Mouse (Mus musculus) activated CD4-positive, CD25-positive, alpha-beta regulatory T cell, adult 9 weeks (primary cell): ENCODE measurements around the gene Cldn8. TPM values are rescaled to one million over a fixed set of nuclear protein-coding genes. Genes with fewer than 3 reads are reported as not detected.

Source experiments
- polyA plus RNA-seq: library from polyadenylated mRNA; unstranded; fragments of 100-300 nt; shearing (Covaris generic); gene quantifications from one replicate; pipeline ENCODE4 v1.2.1, GENCODE M21; 2017

Cldn8 gene
- not detected for polyA plus RNA-seq

DNA sequence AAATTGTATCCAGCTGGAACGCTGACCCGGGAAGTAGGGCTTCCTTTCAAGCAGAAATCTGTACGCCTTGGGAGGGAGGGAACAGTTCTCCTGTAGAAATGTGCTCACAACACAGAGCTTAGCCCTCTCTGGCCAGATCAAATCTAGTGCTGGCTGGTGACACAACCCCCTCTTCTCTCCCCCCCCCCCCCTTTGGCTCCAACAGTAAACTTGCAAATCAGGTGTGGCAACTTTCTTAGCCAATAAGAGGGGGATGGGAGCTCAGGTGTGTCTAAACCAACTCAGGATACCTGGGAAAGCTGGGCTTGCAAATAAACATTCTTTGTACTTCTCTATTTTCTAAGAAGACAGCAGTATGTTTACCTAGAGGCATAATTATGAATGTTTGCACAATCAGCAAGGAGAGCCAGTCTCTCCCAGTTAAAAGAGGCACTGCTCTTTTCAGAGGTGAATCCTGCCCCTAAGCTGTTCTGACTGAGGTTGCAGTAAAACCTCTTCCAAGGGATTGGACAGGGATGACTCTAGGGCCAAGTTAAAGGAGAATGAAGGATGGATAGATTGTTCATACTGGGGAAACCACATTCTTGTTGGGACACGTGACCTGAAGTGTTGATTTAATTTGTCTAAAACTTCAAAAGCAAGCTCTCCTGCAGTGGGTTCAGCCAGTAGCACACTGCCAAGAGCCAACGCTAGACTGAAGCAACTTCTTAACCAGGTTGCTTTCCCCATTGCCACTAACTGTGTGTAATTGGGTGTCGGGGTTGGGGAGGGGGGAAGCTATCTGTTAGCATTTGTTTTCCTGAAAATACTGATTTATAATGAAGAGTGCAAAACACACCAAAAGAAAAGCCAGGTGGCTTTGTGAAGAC lies at the start of gene Cldn8:
Gene Cldn8 (minus strand): TSS at position 139 of the 869 bp plus-strand sequence.

GRCm38 (mm10) chr16:88611922-88612321 lies 48.9 kb upstream of the Cldn8 start, which contains the start of gene Krtap24-1:
TSS of gene Krtap24-1 (minus strand) at chr16:88612279.

Other genes starting within 250 kb of the Cldn8 start
- gene Cldn17, start 56.2 kb downstream of the Cldn8 start, polyA plus RNA-seq: not detected
- not detected for gene Krtap24-1, start 49.1 kb upstream of the Cldn8 start, polyA plus RNA-seq
- gene 2310079G19Rik, start 64.5 kb upstream of the Cldn8 start, polyA plus RNA-seq: not detected
- gene Krtap26-1, start 84.6 kb upstream of the Cldn8 start, polyA plus RNA-seq: not detected
- not detected for gene Krtap27-1, start 108.5 kb upstream of the Cldn8 start, polyA plus RNA-seq
- gene 2310061N02Rik, start 144.8 kb upstream of the Cldn8 start, polyA plus RNA-seq: not detected
- gene Krtap13-1, start 165.7 kb upstream of the Cldn8 start, polyA plus RNA-seq: not detected
- gene Krtap13, start 188.5 kb upstream of the Cldn8 start, polyA plus RNA-seq: not detected
- gene 2310034C09Rik, start 195.7 kb upstream of the Cldn8 start, polyA plus RNA-seq: not detected
- not detected for gene 2310057N15Rik, start 211.0 kb upstream of the Cldn8 start, polyA plus RNA-seq
- gene Gm5965, start 214.7 kb upstream of the Cldn8 start, polyA plus RNA-seq: not detected
- gene Gm20741, start 249.0 kb upstream of the Cldn8 start, polyA plus RNA-seq: not detected